Mouse (Mus musculus) thymus, adult 2 months (tissue): ENCODE measurements around the gene Tmem178b. TPM values are rescaled to one million over a fixed set of nuclear protein-coding genes. Genes with fewer than 3 reads are reported as not detected.

Source experiments
- DNase-seq: peaks from one replicate; pipeline ENCODE4 v3.0.0; 2021
- H3K27ac ChIP-seq: fragments of 200-500 bp; 2 replicates; pipeline ENCODE4 v1.5.1; 2012; ENCODE audit warnings: low read length, control low read depth; ENCODE audit not compliant: control insufficient read depth, insufficient read depth
- H3K27me3 ChIP-seq: fragments of 200-500 bp; 2 replicates; pipeline ENCODE4 v1.6.1; 2012; ENCODE audit warnings: mild to moderate bottlenecking, low read length, moderate library complexity, mixed read lengths; ENCODE audit not compliant: control insufficient read depth, insufficient read depth
- H3K36me3 ChIP-seq: fragments of 200-500 bp; 2 replicates; pipeline ENCODE4 v1.6.1; 2012; ENCODE audit warnings: mild to moderate bottlenecking, low read length, moderate library complexity; ENCODE audit not compliant: control insufficient read depth, insufficient read depth
- H3K4me1 ChIP-seq: fragments of 200-500 bp; replicated peaks from 2 replicates; pipeline ENCODE4 v1.6.1; 2012; ENCODE audit warnings: low read length; ENCODE audit not compliant: control insufficient read depth, insufficient read depth
- H3K4me3 ChIP-seq: fragments of 200-500 bp; 2 replicates; pipeline ENCODE4 v1.5.1; 2012; ENCODE audit warnings: mild to moderate bottlenecking, low read length, control low read depth, moderate library complexity; ENCODE audit not compliant: control insufficient read depth, insufficient read depth
- CTCF ChIP-seq: fragments of 200-500 bp; IDR thresholded peaks from 2 replicates; pipeline ENCODE4 v1.5.1; 2012; ENCODE audit warnings: mild to moderate bottlenecking, control low read depth, low read length, moderate library complexity, borderline replicate concordance; ENCODE audit not compliant: control insufficient read depth, poor library complexity, insufficient read depth; ENCODE audit errors: extremely low read depth
- POLR2A ChIP-seq: fragments of 200-500 bp; IDR thresholded peaks from 2 replicates; pipeline ENCODE4 v1.6.1; 2012; ENCODE audit warnings: mild to moderate bottlenecking, low read length, control low read depth, moderate library complexity; ENCODE audit not compliant: control insufficient read depth, poor library complexity, insufficient read depth; ENCODE audit errors: extremely low read depth
- WGBS: fragments of 180-500 bp; shearing (Covaris S2); methylation state at CpG from one replicate; pipeline ENCODE4 v1.1.7; 2018; 5-methylcytosine and 5-hydroxymethylcytosine counted together
- polyA plus RNA-seq: library from polyadenylated mRNA; depleted of rRNA; stranded (reverse); fragments of >200 nt; gene quantifications from 2 replicates; pipeline ENCODE4 v1.2.3, GENCODE M21; 2012

Gene Tmem178b
- polyA plus RNA-seq, 1 experiment, result 0.13 TPM

DNA sequence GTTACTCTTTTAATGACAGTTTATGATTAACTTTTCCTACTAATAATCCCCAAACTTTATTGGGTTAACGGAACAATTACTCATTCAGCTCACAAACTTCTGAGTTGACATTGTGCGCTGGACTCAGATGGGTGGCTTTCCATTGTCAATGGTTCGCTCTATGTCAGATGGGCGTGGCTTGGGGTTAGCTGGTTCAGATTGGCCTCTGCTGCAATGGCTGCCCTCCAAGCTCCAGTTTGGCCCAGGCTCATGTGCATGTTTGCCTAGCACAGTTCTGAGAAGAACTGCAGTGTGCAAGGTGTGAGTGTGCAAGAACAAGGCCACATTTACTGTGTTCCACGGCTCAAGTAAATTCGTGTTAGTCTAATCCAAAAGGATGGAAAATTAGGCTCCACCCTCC lies 255.6 kb downstream of the Tmem178b start:
- Histone ChIP-seq H3K36me3 (no peaks in the 10 kb centered on the region), H3K4me3 (no peak overlapping the region), H3K4me1 (no peaks in the 10 kb centered on the region), H3K27ac (no peak overlapping the region), H3K27me3 (no peaks in the 10 kb centered on the region)
- TF ChIP-seq POLR2A (no peak), CTCF (no peak)
- WGBS, result 90% methylated on average over 6 of the region's 6 CpGs
- DNase-seq, result no peak

DNA sequence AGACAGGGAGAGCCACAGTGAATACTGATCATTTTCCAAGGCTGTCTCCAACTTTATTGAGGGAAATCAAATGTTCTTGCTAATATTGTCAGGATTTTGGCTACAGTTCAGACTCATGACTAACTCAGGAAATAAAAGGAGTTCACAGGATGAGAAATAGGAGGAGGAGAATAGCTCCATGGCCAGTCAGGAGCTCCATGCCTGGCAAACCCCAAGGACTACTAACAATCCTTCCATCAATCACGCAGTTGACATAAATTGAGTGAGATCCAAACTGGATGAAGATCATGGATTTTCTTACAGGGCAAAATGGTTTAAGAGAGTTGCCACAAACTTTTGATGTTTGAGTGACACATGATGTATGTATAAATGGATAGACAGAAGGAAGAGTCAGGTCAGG lies 258.9 kb downstream of the Tmem178b start:
- H3K4me3 ChIP-seq, result no peak overlapping the region
- WGBS, result 92% methylated on average over 1 of the region's 1 CpGs
- TF ChIP-seq POLR2A, result no peak
- TF ChIP-seq CTCF, result no peak

DNA sequence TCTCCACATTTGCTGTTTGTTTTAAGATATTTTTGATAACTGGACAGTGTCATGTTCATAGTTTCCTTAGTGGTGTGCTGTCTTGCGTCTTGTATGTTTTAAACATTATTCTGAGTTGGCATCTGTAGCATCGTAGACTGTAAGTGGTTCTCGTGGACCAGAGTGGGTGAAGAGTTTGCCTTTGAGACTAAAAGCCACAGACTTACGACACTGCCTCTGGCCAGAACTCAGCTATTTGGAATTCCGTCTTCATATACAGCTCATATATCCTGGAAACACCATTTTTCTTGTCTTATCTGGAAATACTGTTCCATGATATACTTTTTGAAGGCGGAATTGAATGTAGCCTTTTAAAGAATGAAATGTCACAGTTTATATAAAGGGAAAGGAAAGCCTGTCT lies 260.4 kb downstream of the Tmem178b start:
- 92% methylated on average over 6 of the region's 6 CpGs for whole genome bisulfite sequencing
- H3K27ac ChIP-seq, result no peak overlapping the region

More for the DNA sequence above, 258.9 kb downstream of the Tmem178b start:
- H3K36me3 ChIP-seq, result no peaks in the 10 kb centered on the region
- H3K27ac ChIP-seq, result no peak overlapping the region
- H3K4me1 ChIP-seq, result no peaks in the 10 kb centered on the region
- H3K27me3 ChIP-seq, result no peaks in the 10 kb centered on the region
- DNase-seq, result no peak

DNA sequence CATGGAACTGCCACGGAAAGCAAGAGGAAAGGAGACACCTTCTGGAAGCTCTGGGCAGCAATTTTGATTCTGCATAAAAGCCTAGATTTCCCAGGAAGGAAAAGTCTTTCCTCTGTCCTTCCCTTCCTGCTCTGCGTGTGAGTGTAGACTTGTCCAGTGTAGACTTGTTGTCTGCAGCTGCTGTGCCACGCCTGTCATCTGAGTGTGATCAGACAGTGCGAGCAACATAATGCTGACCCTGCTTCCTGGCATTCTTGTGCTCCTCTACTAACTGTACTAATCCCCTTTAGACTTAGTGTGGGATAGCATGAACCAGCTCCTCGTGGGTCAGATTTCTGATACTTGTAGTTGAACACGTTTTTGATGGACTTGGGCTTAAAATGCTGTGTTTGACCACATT lies 262.6 kb downstream of the Tmem178b start:
- H3K27me3 ChIP-seq, result no peaks in the 10 kb centered on the region
- WGBS, result 80% methylated on average over 6 of the region's 6 CpGs

More for the DNA sequence above, 260.4 kb downstream of the Tmem178b start:
- no peaks in the 10 kb centered on the region for H3K4me1 ChIP-seq
- H3K4me3 ChIP-seq, result no peak overlapping the region
- no peak for DNase-seq
- no peaks in the 10 kb centered on the region for H3K36me3 ChIP-seq
- TF ChIP-seq POLR2A, result no peak
- no peak for TF ChIP-seq CTCF
- H3K27me3 ChIP-seq, result no peaks in the 10 kb centered on the region

DNA sequence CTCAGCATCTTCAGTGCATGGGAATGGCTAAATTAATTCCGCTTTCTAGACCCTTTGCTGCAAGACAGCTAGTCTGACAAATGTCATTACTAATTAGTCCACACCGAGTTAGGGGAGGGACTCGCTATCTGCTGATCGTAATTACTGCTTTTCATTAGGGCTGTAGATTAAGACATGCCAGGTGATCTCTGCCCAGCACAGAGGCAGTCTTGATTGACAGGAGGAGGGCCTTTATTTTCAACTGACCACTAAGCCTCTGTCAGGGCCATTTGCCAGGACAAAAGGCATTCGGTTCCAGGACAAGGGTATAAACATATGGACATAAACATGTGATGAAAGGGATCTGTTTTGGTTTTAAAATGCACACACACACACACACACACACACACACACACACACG lies 264.3 kb downstream of the Tmem178b start:
- H3K4me3 ChIP-seq, result no peak overlapping the region
- H3K4me1 ChIP-seq, result no peaks in the 10 kb centered on the region
- DNase-seq, result no peak
- H3K27me3 ChIP-seq, result no peaks in the 10 kb centered on the region
- 91% methylated on average over 6 of the region's 6 CpGs for WGBS
- H3K36me3 ChIP-seq, result no peaks in the 10 kb centered on the region
- no peak overlapping the region for H3K27ac ChIP-seq
- no peak for TF ChIP-seq POLR2A
- no peak for TF ChIP-seq CTCF

More for the DNA sequence above, 262.6 kb downstream of the Tmem178b start:
- no peak for DNase-seq
- Histone ChIP-seq H3K36me3 (no peaks in the 10 kb centered on the region), H3K4me1 (no peaks in the 10 kb centered on the region), H3K4me3 (no peak overlapping the region), H3K27ac (no peak overlapping the region)
- no peak for TF ChIP-seq POLR2A
- TF ChIP-seq CTCF, result no peak

DNA sequence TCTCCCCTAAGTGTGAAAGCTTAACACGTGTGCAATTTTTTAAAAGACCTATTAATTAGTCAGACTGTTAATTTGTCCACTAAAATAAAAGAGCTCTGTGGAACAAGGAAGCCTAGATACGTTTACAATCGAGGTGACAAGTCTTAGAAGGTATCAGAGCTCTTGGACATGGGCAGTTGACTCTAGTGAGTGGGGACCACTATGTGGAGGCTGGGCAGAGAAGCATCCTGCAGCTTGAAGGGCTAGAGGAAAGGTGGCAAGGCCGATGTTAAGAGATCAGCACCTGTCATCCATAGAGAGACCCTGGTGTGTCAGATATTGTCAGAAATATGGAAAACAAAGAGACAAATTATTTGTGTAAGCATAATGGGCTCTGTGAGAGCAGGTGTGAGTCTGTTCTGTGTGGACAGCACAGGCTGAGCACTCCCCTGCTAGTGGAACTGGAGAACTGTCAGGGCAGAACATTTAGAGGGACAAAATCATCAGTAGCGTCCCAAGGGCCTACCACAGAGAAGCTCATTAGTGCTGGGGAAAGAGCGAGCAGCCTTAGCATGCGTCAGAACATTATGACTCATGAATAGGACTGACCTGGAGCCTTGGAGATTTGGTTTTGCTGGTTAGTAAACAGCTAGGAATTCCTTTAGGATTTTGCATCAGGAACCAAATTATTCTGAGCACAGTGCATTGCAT lies 264.9 kb downstream of the Tmem178b start:
- Histone ChIP-seq H3K27ac (no peak overlapping the region), H3K27me3 (no peaks in the 10 kb centered on the region), H3K36me3 (no peaks in the 10 kb centered on the region), H3K4me3 (no peak overlapping the region), H3K4me1 (no peaks in the 10 kb centered on the region)
- TF ChIP-seq POLR2A, result no peak
- TF ChIP-seq CTCF, result no peak
- no peak for DNase-seq
- 91% methylated on average over 7 of the region's 7 CpGs for WGBS

DNA sequence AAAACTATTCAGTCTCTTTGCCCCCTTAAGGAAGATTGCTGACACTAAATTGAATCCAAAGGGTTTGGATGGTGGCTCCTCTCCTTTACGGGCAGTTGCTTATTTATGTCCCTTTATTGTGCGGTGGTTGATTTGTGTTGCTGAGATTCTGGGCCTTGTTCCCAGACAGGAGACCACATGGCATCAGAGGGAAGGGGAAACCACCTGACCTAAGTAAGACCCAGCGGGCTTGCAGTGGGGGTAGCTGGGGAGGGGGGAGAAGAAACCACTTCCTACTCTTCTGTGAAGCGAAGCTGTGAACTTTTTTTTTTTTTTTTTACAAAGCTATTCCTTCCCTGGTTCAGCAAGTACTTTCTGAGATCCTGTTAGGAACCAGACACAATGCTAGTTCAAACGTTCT lies 269.5 kb downstream of the Tmem178b start:
- Histone ChIP-seq H3K36me3 (no peaks in the 10 kb centered on the region), H3K27ac (no peak overlapping the region), H3K4me1 (no peaks in the 10 kb centered on the region), H3K27me3 (no peaks in the 10 kb centered on the region), H3K4me3 (no peak overlapping the region)
- WGBS, result 1% methylated on average over 5 of the region's 5 CpGs
- TF ChIP-seq POLR2A, result no peak
- no peak for TF ChIP-seq CTCF
- DNase-seq, result no peak
